Mouse (Mus musculus): ENCODE data around the gene Adgrv1. TPM values are rescaled to one million over a fixed set of nuclear protein-coding genes. Genes with fewer than 3 reads are reported as not detected.

Adgrv1 gene
- polyA plus RNA-seq, 1 experiment from 2014 or later, result 43.1 TPM

- Histone ChIP-seq H3K9ac (ENCODE audit: low read length) (no peak overlapping the region), H3K27me3 (ENCODE audit: control insufficient read depth, insufficient read depth, low read length) (no peaks in the 10 kb centered on the region), H3K36me3 (ENCODE audit: control insufficient read depth, insufficient read depth, low read length) (no peaks in the 10 kb centered on the region), H3K27ac (ENCODE audit: low read depth, low read length) (no peak overlapping the region), H3K9me3 (ENCODE audit: control insufficient read depth, low read length) (no peaks in the 10 kb centered on the region), H3K4me3 (ENCODE audit: low read depth, low read length) (no peak overlapping the region), H3K4me2 (no peak overlapping the region), H3K4me1 (ENCODE audit: control insufficient read depth, insufficient read depth, low read length) (no peaks in the 10 kb centered on the region)
- ATAC-seq (ENCODE audit: low FRiP score), result no peak
- no peak for DNase-seq (ENCODE audit: low spot score, missing footprints)
- 70% methylated on average over 1 of the region's 1 CpGs for WGBS
These were observed 488.5 kb downstream of the Adgrv1 start for GRCm38 (mm10) chr13:81144434-81144833.

DNA sequence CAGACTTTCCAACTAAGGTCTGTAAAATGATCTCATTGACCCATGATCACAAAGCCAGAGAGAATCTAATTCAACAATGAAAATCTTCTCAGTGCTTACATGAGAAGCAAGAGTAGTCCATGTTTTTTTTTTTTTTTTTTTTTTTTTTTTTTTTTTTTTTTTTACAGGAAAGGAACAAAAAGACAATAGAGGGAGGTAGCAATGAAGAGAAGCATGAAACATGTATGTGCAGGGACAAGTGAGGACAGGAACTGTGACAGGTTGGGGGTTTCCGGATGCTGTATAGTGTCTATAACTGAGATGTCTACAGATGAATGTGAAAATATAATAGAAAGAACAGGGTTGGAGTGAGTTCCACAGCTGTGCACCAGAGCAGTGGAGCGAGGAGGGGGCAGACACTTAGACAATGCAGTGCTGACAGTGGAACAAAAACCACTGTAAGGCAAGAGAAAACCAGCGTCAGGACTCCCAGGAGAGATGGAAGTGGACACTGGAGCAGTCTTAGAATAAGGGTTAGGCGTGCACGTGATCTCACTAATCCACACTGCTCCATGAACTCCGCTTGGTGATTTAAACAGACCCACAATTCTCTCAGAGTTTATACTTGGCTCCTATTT is 490.6 kb downstream of the Adgrv1 start:
- no peaks in the 10 kb centered on the region for H3K9me3 ChIP-seq (ENCODE audit: control insufficient read depth, low read length)
- no peaks in the 10 kb centered on the region for H3K4me1 ChIP-seq (ENCODE audit: control insufficient read depth, insufficient read depth, low read length)
- H3K27me3 ChIP-seq (ENCODE audit: control insufficient read depth, insufficient read depth, low read length), result no peaks in the 10 kb centered on the region
- no peak overlapping the region for H3K4me3 ChIP-seq (ENCODE audit: low read depth, low read length)
- 47% methylated on average over 6 of the region's 6 CpGs for WGBS
- H3K4me2 ChIP-seq, result no peak overlapping the region
- no peak overlapping the region for H3K27ac ChIP-seq (ENCODE audit: low read depth, low read length)
- DNase-seq (ENCODE audit: low spot score, missing footprints) (no peak), ATAC-seq (ENCODE audit: low FRiP score) (peak; percentile 85)
- H3K36me3 ChIP-seq (ENCODE audit: control insufficient read depth, insufficient read depth, low read length), result no peaks in the 10 kb centered on the region
- H3K9ac ChIP-seq (ENCODE audit: low read length), result no peak overlapping the region

DNA sequence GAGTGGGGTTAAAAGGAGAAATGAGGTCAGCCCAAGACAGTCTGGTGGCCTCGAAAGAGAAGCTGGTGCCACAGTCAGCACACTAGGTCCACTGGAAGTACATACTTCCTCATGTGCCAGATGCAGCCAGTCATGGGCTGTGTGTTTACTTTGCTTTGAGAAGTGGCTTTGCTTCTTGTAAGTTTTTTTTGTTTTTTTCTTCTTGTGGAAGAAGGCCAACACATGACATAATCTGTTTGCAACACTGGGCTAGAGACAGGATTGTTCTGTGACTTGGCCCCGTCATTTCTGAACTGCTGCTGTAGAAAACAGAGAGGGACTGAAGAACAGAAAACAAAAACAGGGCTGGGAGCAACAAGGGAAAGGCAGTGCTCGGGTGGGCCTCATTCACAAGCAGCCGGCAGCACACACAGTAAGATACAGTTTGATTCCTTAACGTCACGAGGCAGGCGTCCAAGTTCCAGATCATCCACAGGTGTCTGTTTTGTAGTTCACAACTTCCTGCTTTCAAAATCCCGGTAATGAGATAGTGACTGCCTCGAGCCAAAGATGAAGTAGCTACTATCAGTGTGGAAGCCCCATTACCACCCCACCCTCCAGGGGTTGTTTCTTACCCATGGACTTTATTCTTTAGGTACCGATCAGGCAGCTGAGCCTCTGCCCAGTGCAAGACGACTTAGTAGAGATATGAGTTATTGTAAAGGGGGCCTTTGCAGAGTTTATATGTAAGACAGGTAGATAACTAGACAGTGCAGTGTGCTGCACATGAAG is 496.1 kb downstream of the Adgrv1 start:
- Histone ChIP-seq H3K36me3 (ENCODE audit: control insufficient read depth, insufficient read depth, low read length) (no peaks in the 10 kb centered on the region), H3K4me1 (ENCODE audit: control insufficient read depth, insufficient read depth, low read length) (no peaks in the 10 kb centered on the region), H3K9me3 (ENCODE audit: control insufficient read depth, low read length) (no peaks in the 10 kb centered on the region), H3K27me3 (ENCODE audit: control insufficient read depth, insufficient read depth, low read length) (no peaks in the 10 kb centered on the region), H3K9ac (ENCODE audit: low read length) (no peak overlapping the region), H3K27ac (ENCODE audit: low read depth, low read length) (no peak overlapping the region), H3K4me2 (no peak overlapping the region), H3K4me3 (ENCODE audit: low read depth, low read length) (no peak overlapping the region)
- ATAC-seq (ENCODE audit: low FRiP score), result no peak
- no peak for DNase-seq (ENCODE audit: low spot score, missing footprints)
- WGBS, result 90% methylated on average over 11 of the region's 11 CpGs

- H3K36me3 ChIP-seq (ENCODE audit: control insufficient read depth, insufficient read depth, low read length), result no peaks in the 10 kb centered on the region
- WGBS, result 88% methylated on average over 10 of the region's 10 CpGs
- no peak overlapping the region for H3K4me2 ChIP-seq
- no peak for ATAC-seq (ENCODE audit: low FRiP score)
- no peaks in the 10 kb centered on the region for H3K4me1 ChIP-seq (ENCODE audit: control insufficient read depth, insufficient read depth, low read length)
- H3K9me3 ChIP-seq (ENCODE audit: control insufficient read depth, low read length), result no peaks in the 10 kb centered on the region
- no peak for DNase-seq (ENCODE audit: low spot score, missing footprints)
- H3K4me3 ChIP-seq (ENCODE audit: low read depth, low read length), result no peak overlapping the region
- H3K9ac ChIP-seq (ENCODE audit: low read length), result no peak overlapping the region
- no peak overlapping the region for H3K27ac ChIP-seq (ENCODE audit: low read depth, low read length)
- no peaks in the 10 kb centered on the region for H3K27me3 ChIP-seq (ENCODE audit: control insufficient read depth, insufficient read depth, low read length)
These were observed 497.0 kb downstream of the Adgrv1 start for GRCm38 (mm10) chr13:81135953-81136352.

DNA sequence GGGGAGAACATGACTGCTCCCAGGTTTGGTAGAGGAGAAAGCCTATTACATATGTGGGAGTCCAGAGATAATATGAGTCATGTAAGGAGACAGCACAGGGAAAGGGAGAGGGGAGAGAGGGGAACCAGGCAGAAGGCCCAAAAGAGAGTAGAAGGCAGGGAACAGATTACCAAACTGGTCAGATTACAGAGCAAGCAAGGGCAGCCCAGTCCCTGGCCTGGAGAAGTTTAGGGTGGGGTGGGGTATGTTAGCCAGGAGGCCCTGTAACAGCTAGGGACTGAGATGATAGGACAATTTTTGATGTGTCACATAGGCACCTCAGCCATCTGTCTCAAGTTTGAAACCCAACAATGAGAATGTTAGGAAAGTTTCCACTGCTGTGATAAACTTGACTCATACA is 498.5 kb downstream of the Adgrv1 start:
- no peak overlapping the region for H3K4me3 ChIP-seq (ENCODE audit: low read depth, low read length)
- ATAC-seq (ENCODE audit: low FRiP score), result no peak
- no peak for DNase-seq (ENCODE audit: low spot score, missing footprints)

DNA sequence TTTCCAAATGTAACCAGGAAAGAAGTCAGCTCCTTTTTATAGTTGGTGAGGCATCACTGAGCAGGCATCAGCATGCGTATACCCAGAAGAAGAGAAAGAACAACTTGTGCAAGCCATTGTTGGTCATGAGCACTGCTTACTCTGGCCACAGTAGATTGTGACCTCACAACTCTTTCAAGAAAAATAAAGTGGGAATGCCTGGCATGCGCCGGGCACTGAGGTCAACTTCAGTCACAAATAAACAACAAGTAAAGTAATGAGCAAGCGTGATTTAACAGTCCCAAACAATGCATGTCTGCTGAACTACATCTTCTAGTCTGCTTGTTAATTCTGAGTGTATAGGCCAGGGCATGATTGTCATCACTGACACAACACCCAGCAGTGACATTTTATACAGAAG is 499.6 kb downstream of the Adgrv1 start:
- H3K36me3 ChIP-seq (ENCODE audit: control insufficient read depth, insufficient read depth, low read length), result no peaks in the 10 kb centered on the region
- no peak overlapping the region for H3K4me3 ChIP-seq (ENCODE audit: low read depth, low read length)
- H3K4me1 ChIP-seq (ENCODE audit: control insufficient read depth, insufficient read depth, low read length), result no peaks in the 10 kb centered on the region
- ATAC-seq (ENCODE audit: low FRiP score), result 0 out of 2 replicates have a peak, but pooled peaks have one; percentile 20
- H3K9me3 ChIP-seq (ENCODE audit: control insufficient read depth, low read length), result no peaks in the 10 kb centered on the region
- WGBS, result 70% methylated on average over 4 of the region's 4 CpGs
- no peak for DNase-seq (ENCODE audit: low spot score, missing footprints)
- no peak overlapping the region for H3K27ac ChIP-seq (ENCODE audit: low read depth, low read length)
- no peak overlapping the region for H3K4me2 ChIP-seq
- no peaks in the 10 kb centered on the region for H3K27me3 ChIP-seq (ENCODE audit: control insufficient read depth, insufficient read depth, low read length)
- H3K9ac ChIP-seq (ENCODE audit: low read length), result no peak overlapping the region

More for the DNA sequence above, 498.5 kb downstream of the Adgrv1 start:
- Histone ChIP-seq H3K27me3 (ENCODE audit: control insufficient read depth, insufficient read depth, low read length) (no peaks in the 10 kb centered on the region), H3K4me2 (no peak overlapping the region), H3K4me1 (ENCODE audit: control insufficient read depth, insufficient read depth, low read length) (no peaks in the 10 kb centered on the region), H3K36me3 (ENCODE audit: control insufficient read depth, insufficient read depth, low read length) (no peaks in the 10 kb centered on the region), H3K9me3 (ENCODE audit: control insufficient read depth, low read length) (no peaks in the 10 kb centered on the region), H3K27ac (ENCODE audit: low read depth, low read length) (no peak overlapping the region), H3K9ac (ENCODE audit: low read length) (no peak overlapping the region)

DNA sequence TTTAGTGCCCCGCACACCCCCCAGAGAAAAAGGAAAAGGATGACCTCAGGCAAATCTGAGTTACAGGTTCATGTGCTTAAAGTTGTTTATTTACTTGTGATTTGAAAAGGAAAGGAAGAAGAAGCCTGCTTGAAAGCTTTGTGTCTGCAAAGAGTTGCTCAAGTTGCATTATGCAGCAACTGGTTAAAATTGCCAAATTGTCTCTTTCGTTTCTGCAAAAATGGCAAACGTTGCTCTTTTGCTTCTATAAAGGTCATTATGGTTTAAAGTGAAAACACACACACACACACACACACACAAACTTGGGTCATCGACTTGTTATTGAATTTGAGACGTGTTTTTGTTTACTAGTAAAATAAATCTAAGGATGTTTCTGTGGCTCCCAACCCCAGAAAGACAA is 500.3 kb downstream of the Adgrv1 start:
- H3K36me3 ChIP-seq (ENCODE audit: control insufficient read depth, insufficient read depth, low read length), result no peaks in the 10 kb centered on the region
- H3K9me3 ChIP-seq (ENCODE audit: control insufficient read depth, low read length), result no peaks in the 10 kb centered on the region
- no peak overlapping the region for H3K9ac ChIP-seq (ENCODE audit: low read length)
- no peak overlapping the region for H3K4me2 ChIP-seq
- no peaks in the 10 kb centered on the region for H3K27me3 ChIP-seq (ENCODE audit: control insufficient read depth, insufficient read depth, low read length)
- DNase-seq (ENCODE audit: low spot score, missing footprints) (no peak), ATAC-seq (ENCODE audit: low FRiP score) (no peak)
- no peak overlapping the region for H3K27ac ChIP-seq (ENCODE audit: low read depth, low read length)
- 76% methylated on average over 5 of the region's 5 CpGs for WGBS
- no peaks in the 10 kb centered on the region for H3K4me1 ChIP-seq (ENCODE audit: control insufficient read depth, insufficient read depth, low read length)
- H3K4me3 ChIP-seq (ENCODE audit: low read depth, low read length), result no peak overlapping the region

- Histone ChIP-seq H3K4me1 (ENCODE audit: control insufficient read depth, insufficient read depth, low read length) (no peaks in the 10 kb centered on the region), H3K4me3 (ENCODE audit: low read depth, low read length) (no peak overlapping the region), H3K9me3 (ENCODE audit: control insufficient read depth, low read length) (no peaks in the 10 kb centered on the region), H3K27ac (ENCODE audit: low read depth, low read length) (no peak overlapping the region), H3K9ac (ENCODE audit: low read length) (no peak overlapping the region), H3K4me2 (no peak overlapping the region), H3K27me3 (ENCODE audit: control insufficient read depth, insufficient read depth, low read length) (no peaks in the 10 kb centered on the region), H3K36me3 (ENCODE audit: control insufficient read depth, insufficient read depth, low read length) (no peaks in the 10 kb centered on the region)
- 31% methylated on average over 6 of the region's 6 CpGs for WGBS
- DNase-seq (ENCODE audit: low spot score, missing footprints) (peak; percentile 68), ATAC-seq (ENCODE audit: low FRiP score) (no peak)
These were observed 501.1 kb downstream of the Adgrv1 start for GRCm38 (mm10) chr13:81131860-81132259.

GRCm38 (mm10) chr13:81130742-81131524 is 502.0 kb downstream of the Adgrv1 start:
- H3K9ac ChIP-seq (ENCODE audit: low read length), result no peak overlapping the region
- WGBS, result 77% methylated on average over 4 of the region's 4 CpGs
- DNase-seq (ENCODE audit: low spot score, missing footprints) (peak; percentile 71), ATAC-seq (ENCODE audit: low FRiP score) (no peak)
- no peak overlapping the region for H3K4me3 ChIP-seq (ENCODE audit: low read depth, low read length)
- no peaks in the 10 kb centered on the region for H3K4me1 ChIP-seq (ENCODE audit: control insufficient read depth, insufficient read depth, low read length)
- H3K27me3 ChIP-seq (ENCODE audit: control insufficient read depth, insufficient read depth, low read length), result no peaks in the 10 kb centered on the region
- no peak overlapping the region for H3K27ac ChIP-seq (ENCODE audit: low read depth, low read length)
- H3K4me2 ChIP-seq, result no peak overlapping the region
- H3K36me3 ChIP-seq (ENCODE audit: control insufficient read depth, insufficient read depth, low read length), result no peaks in the 10 kb centered on the region
- H3K9me3 ChIP-seq (ENCODE audit: control insufficient read depth, low read length), result no peaks in the 10 kb centered on the region

Data from midbrain, embryonic 11.5 days (tissue).